Mouse (Mus musculus): ENCODE measurements around the gene Ptn. TPM values are rescaled to one million over a fixed set of nuclear protein-coding genes. Genes with fewer than 3 reads are reported as not detected.
A peak's percentile ranks its signal among the peaks of the same experiment; 100 is the strongest.
"Not testable (repeated sequence)": the region's sequence is repeated elsewhere in the genome, so short reads cannot be mapped to it uniquely, and the experiment has no call there.

The Ptn gene
- polyA plus RNA-seq, 1 experiment from 2014 or later = 244 TPM

DNA sequence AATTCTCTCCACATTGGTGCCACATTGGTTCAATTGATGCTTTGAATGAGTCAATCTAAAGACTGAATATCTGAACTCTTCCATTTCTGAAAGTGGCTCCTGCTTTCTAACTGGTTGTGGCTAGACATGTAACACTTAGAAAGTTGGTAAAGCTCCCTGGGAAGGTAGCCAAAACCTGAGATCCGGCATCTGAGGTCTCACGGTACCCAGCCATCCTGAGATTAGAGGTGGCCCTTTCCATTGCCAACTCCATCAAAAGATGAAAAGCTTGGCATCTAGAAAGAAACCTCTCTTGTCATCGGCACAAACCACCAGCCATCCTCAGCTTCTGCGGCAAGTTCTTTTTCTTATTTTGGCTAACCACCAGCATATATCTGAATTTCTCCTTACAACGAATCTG lies 70.2 kb downstream of the Ptn start:
- no peak for ATAC-seq (ENCODE audit: low FRiP score)
- Histone ChIP-seq H3K9ac (ENCODE audit: low read length) (no peak overlapping the region), H3K9me3 (ENCODE audit: control insufficient read depth, low read length) (no peaks in the 10 kb centered on the region), H3K36me3 (ENCODE audit: control insufficient read depth, insufficient read depth, low read length) (no peaks in the 10 kb centered on the region), H3K4me2 (no peak overlapping the region), H3K27me3 (ENCODE audit: control insufficient read depth, insufficient read depth, low read length) (no peaks in the 10 kb centered on the region), H3K4me1 (ENCODE audit: control insufficient read depth, insufficient read depth, low read length) (no peaks in the 10 kb centered on the region), H3K4me3 (ENCODE audit: low read depth, low read length) (no peak overlapping the region), H3K27ac (ENCODE audit: low read depth, low read length) (no peak overlapping the region)
- peak; percentile 65 for DNase-seq (ENCODE audit: low spot score, missing footprints)
- WGBS = 95% methylated on average over 5 of the region's 5 CpGs

DNA sequence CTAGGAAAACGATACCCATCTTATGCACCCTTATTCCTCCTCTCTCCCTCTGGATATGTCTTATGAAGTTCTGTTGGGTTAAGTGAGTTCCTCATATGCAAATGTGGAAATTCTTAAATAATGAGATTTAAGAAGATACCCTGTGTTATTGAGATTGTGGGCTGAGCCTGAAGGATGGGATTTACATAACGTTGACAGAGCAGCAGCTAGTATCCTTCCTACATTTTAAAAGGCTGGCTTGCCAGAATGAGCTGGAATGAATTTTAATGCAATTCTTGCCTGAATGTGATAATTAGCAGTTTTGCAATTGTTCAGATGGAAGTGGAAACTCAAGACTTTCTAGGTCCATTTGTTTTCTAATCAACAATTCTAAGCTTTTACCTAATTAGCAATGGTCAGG lies 73.3 kb downstream of the Ptn start:
- H3K27ac ChIP-seq (ENCODE audit: low read depth, low read length) = no peak overlapping the region
- no peak overlapping the region for H3K4me2 ChIP-seq
- peaks cover 4% of the 10 kb centered on the region; the same call in 1 of the 2 replicates for H3K36me3 ChIP-seq (ENCODE audit: control insufficient read depth, insufficient read depth, low read length)
- no peaks in the 10 kb centered on the region; the same call in 1 of the 2 replicates for H3K9me3 ChIP-seq (ENCODE audit: control insufficient read depth, low read length)
- 76% methylated on average over 2 of the region's 2 CpGs for WGBS
- no peaks in the 10 kb centered on the region for H3K27me3 ChIP-seq (ENCODE audit: control insufficient read depth, insufficient read depth, low read length)
- DNase-seq (ENCODE audit: low spot score, missing footprints) = no peak
- no peak overlapping the region for H3K9ac ChIP-seq (ENCODE audit: low read length)
- H3K4me1 ChIP-seq (ENCODE audit: control insufficient read depth, insufficient read depth, low read length) = no peaks in the 10 kb centered on the region
- ATAC-seq (ENCODE audit: low FRiP score) = no peak
- H3K4me3 ChIP-seq (ENCODE audit: low read depth, low read length) = no peak overlapping the region

DNA sequence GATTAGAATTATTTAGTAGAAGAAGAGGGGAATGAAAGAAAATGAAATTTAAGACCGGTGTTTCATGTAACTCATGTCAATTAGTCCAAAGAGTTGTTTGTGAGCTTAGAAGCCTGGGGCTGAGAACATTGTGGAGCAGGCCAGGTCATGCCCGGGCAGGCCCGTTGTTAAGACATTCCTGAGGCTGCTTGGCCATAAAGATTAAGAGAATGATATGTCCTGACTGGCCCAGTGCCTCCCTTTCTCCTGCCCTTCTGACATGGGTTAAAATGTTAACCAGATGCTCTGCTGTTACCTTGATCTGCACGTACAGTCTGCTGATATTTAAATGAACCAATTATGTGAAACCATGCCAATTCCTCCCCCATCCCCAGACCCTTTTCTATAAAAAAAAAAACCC lies 74.4 kb downstream of the Ptn start:
- H3K4me3 ChIP-seq (ENCODE audit: low read depth, low read length); DNase-seq (ENCODE audit: low spot score, missing footprints); H3K27ac ChIP-seq (ENCODE audit: low read depth, low read length); H3K4me1 ChIP-seq (ENCODE audit: control insufficient read depth, insufficient read depth, low read length); H3K9me3 ChIP-seq (ENCODE audit: control insufficient read depth, low read length); H3K4me2 ChIP-seq; ATAC-seq (ENCODE audit: low FRiP score); H3K9ac ChIP-seq (ENCODE audit: low read length); H3K27me3 ChIP-seq (ENCODE audit: control insufficient read depth, insufficient read depth, low read length): not testable (repeated sequence)
- peaks cover 11% of the 10 kb centered on the region for H3K36me3 ChIP-seq (ENCODE audit: control insufficient read depth, insufficient read depth, low read length)
- WGBS = 91% methylated on average over 4 of the region's 4 CpGs

DNA sequence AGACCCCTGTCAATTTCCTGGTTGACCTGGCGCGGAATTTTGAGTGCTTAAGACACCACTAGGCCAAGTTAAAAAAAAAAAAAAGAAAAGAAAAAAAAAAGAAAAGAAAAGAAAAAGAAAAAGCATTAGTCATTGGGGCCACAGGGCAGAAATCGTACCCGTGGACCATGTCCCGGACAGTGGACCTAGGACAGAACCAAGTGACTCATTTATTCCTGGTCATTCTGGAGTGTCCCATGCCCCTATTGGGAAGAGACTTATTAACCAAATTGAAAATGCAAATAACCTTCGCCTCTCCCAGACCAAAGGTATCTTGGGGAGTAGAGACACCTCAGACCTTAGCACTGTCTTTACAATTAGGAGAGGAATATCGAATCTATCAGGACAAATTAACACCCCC lies 80.2 kb downstream of the Ptn start:
- peaks cover 14% of the 10 kb centered on the region for H3K36me3 ChIP-seq (ENCODE audit: control insufficient read depth, insufficient read depth, low read length)
- not testable (repeated sequence) for H3K4me2 ChIP-seq; H3K4me1 ChIP-seq (ENCODE audit: control insufficient read depth, insufficient read depth, low read length); H3K27me3 ChIP-seq (ENCODE audit: control insufficient read depth, insufficient read depth, low read length); H3K4me3 ChIP-seq (ENCODE audit: low read depth, low read length); ATAC-seq (ENCODE audit: low FRiP score); H3K9ac ChIP-seq (ENCODE audit: low read length); H3K9me3 ChIP-seq (ENCODE audit: control insufficient read depth, low read length); H3K27ac ChIP-seq (ENCODE audit: low read depth, low read length); DNase-seq (ENCODE audit: low spot score, missing footprints)
- WGBS = 96% methylated on average over 7 of the region's 7 CpGs

DNA sequence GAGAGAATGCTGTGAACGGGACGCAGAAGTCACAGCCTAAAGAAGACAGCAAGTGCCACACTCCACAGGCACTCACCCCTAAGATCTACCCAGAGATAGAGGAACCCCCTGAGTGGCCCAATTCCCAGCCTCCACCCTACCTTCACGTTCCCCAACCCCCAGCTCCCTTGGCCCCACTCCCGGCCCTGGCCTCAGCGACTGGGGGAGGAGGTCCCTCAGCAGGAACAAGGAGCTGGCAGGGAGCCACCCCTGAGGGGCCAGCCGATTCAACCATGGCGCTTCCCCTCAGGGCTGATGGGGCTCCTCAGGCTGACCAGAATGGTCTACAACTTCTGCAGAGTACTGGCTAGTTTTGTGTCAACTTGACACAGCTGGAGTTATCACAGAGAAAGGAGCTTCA lies 81.9 kb downstream of the Ptn start:
- no peak overlapping the region for H3K27ac ChIP-seq (ENCODE audit: low read depth, low read length)
- H3K36me3 ChIP-seq (ENCODE audit: control insufficient read depth, insufficient read depth, low read length) = peaks cover 13% of the 10 kb centered on the region
- H3K4me1 ChIP-seq (ENCODE audit: control insufficient read depth, insufficient read depth, low read length) = peaks cover 3% of the 10 kb centered on the region; the same call in 1 of the 2 replicates
- peaks cover 7% of the 10 kb centered on the region for H3K9me3 ChIP-seq (ENCODE audit: control insufficient read depth, low read length)
- H3K4me3 ChIP-seq (ENCODE audit: low read depth, low read length) = no peak overlapping the region
- no peak overlapping the region for H3K9ac ChIP-seq (ENCODE audit: low read length)
- WGBS = 76% methylated on average over 7 of the region's 7 CpGs
- no peak for DNase-seq (ENCODE audit: low spot score, missing footprints)
- no peak for ATAC-seq (ENCODE audit: low FRiP score)
- no peak overlapping the region for H3K4me2 ChIP-seq
- H3K27me3 ChIP-seq (ENCODE audit: control insufficient read depth, insufficient read depth, low read length) = no peaks in the 10 kb centered on the region

DNA sequence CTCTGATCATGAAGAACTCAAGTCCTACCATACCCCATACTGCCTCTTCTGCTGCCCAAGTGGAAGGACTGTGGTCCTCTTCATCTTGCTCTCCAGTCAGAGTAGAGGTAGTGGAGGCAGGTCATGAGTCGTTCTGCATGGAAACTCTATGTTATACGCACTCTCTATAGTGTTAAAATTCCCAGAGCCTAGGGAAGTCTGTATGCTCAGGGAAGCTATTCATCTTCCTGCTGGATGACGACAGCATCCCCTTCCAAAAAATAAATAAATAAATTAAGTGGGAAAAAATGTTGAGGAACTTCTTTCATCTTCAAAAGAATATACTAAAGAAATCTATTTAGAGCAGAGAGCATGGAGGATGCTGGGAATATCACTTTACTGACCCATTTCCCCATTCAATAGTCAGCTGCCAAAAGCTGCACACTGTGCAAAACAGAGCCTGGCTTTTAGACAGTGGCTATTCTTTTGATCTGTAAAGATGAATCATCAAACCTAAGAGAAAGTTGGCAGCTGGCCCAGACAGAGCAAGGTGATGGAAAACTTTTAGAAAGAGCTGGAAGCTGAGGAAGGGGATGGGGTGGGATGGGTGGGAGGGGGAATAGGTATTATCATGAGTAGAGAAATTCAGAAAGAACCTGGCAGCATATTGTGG lies 84.4 kb downstream of the Ptn start:
- Histone ChIP-seq H3K27ac (ENCODE audit: low read depth, low read length) (no peak overlapping the region), H3K9ac (ENCODE audit: low read length) (no peak overlapping the region), H3K4me2 (no peak overlapping the region), H3K36me3 (ENCODE audit: control insufficient read depth, insufficient read depth, low read length) (peaks cover 3% of the 10 kb centered on the region; the same call in 1 of the 2 replicates), H3K4me1 (ENCODE audit: control insufficient read depth, insufficient read depth, low read length) (peaks cover 5% of the 10 kb centered on the region; the same call in 1 of the 2 replicates), H3K27me3 (ENCODE audit: control insufficient read depth, insufficient read depth, low read length) (no peaks in the 10 kb centered on the region), H3K4me3 (ENCODE audit: low read depth, low read length) (no peak overlapping the region), H3K9me3 (ENCODE audit: control insufficient read depth, low read length) (no peaks in the 10 kb centered on the region)
- 87% methylated on average over 3 of the region's 3 CpGs for whole genome bisulfite sequencing
- peak; percentile 71 for DNase-seq (ENCODE audit: low spot score, missing footprints)
- no peak for ATAC-seq (ENCODE audit: low FRiP score)

DNA sequence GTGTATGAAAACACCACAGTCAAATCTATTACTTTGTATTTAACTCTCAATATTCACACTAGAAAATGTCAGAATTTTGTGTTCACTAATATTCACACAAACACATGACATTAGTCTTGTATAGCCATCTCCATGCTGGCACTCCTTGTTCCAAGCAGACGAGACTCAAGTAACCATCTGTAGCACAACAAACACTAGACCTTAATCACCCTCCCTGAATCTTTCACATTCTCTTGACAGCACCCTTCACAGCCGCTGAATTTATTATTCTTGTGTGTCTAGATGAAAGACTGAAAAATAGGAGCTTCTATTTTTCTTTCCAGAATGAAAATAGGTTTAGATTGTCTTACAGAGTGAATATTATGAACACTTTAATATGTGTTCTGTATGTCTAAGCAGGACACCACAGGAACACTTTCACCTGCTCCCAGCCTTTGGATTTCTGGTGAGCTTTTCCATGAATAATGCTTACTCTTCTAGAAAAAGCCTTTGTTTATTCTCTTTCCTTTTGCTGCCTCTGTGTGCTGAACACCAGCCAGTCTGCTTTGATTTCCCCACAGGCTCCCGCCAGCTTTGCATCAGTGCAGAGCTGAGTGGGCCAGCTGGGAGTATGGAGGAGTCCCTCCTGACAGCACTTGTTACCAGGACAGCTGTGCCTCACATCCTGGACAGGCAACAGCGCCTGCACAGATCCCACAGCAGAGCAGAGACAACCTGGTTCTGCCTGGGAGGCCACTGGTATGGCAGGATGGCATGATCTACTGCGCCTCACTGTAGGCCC lies 87.1 kb downstream of the Ptn start:
- no peaks in the 10 kb centered on the region for H3K36me3 ChIP-seq (ENCODE audit: control insufficient read depth, insufficient read depth, low read length)
- H3K4me1 ChIP-seq (ENCODE audit: control insufficient read depth, insufficient read depth, low read length) = peaks cover 5% of the 10 kb centered on the region; the same call in 1 of the 2 replicates
- H3K27me3 ChIP-seq (ENCODE audit: control insufficient read depth, insufficient read depth, low read length) = no peaks in the 10 kb centered on the region
- WGBS = 63% methylated on average over 5 of the region's 5 CpGs
- H3K4me3 ChIP-seq (ENCODE audit: low read depth, low read length) = no peak overlapping the region
- H3K4me2 ChIP-seq = no peak overlapping the region
- ATAC-seq (ENCODE audit: low FRiP score) = peak; percentile 83
- H3K9ac ChIP-seq (ENCODE audit: low read length) = no peak overlapping the region
- DNase-seq (ENCODE audit: low spot score, missing footprints) = no peak
- peak overlapping the region; percentile 1; the same call in 1 of the 2 replicates for H3K27ac ChIP-seq (ENCODE audit: low read depth, low read length)
- no peaks in the 10 kb centered on the region for H3K9me3 ChIP-seq (ENCODE audit: control insufficient read depth, low read length)

DNA sequence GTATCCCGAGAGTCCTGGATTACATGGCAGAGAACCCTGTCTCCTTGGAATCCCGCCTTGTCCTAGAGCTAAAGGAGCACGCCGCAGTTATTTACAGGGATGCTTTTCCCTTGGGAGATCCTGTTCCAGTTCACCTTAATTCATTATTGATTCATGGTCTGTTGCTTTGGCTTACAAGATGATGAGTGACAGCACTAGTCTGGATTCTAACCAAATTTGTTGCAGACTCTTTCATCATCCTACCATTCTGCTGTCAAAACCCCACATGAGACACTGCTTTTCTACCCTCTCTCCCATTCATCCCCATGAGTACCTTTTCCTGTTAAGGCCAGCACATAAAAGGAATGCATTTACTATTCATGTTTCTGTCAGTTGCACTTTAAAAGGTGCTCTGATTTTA lies 96.7 kb downstream of the Ptn start:
- no peak overlapping the region for H3K9ac ChIP-seq (ENCODE audit: low read length)
- H3K27me3 ChIP-seq (ENCODE audit: control insufficient read depth, insufficient read depth, low read length) = no peaks in the 10 kb centered on the region
- H3K9me3 ChIP-seq (ENCODE audit: control insufficient read depth, low read length) = no peaks in the 10 kb centered on the region
- no peak overlapping the region for H3K4me2 ChIP-seq
- no peaks in the 10 kb centered on the region for H3K36me3 ChIP-seq (ENCODE audit: control insufficient read depth, insufficient read depth, low read length)
- DNase-seq (ENCODE audit: low spot score, missing footprints) (no peak), ATAC-seq (ENCODE audit: low FRiP score) (no peak)
- 89% methylated on average over 4 of the region's 4 CpGs for WGBS
- H3K4me1 ChIP-seq (ENCODE audit: control insufficient read depth, insufficient read depth, low read length) = no peaks in the 10 kb centered on the region
- no peak overlapping the region for H3K27ac ChIP-seq (ENCODE audit: low read depth, low read length)
- H3K4me3 ChIP-seq (ENCODE audit: low read depth, low read length) = no peak overlapping the region

DNA sequence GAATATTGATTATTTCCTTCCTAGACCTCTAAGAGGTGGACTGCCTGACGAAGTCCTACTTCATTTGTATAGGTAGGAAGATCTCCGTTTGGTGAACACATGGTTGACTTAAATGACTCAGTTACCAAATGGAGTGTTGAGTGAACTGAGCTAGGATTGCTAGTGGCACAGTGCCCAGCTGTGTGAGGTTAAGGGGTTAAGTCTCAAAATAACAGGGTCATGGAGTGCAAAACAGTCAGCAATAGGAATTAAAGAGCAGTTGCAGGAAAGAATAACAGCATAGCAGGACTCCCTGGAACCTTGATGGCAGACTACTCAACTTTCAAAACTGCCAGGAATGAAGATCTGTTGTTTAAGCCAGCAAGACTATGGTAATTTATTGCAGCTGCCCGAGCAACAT lies 114.5 kb downstream of the Ptn start:
- Histone ChIP-seq H3K4me2 (no peak overlapping the region), H3K9ac (ENCODE audit: low read length) (no peak overlapping the region), H3K27me3 (ENCODE audit: control insufficient read depth, insufficient read depth, low read length) (no peaks in the 10 kb centered on the region), H3K9me3 (ENCODE audit: control insufficient read depth, low read length) (no peaks in the 10 kb centered on the region), H3K27ac (ENCODE audit: low read depth, low read length) (no peak overlapping the region), H3K4me1 (ENCODE audit: control insufficient read depth, insufficient read depth, low read length) (0 out of 2 replicates have a peak, but pooled peaks cover 3% of the 10 kb centered on the region), H3K4me3 (ENCODE audit: low read depth, low read length) (no peak overlapping the region), H3K36me3 (ENCODE audit: control insufficient read depth, insufficient read depth, low read length) (no peaks in the 10 kb centered on the region)
- ATAC-seq (ENCODE audit: low FRiP score) (no peak), DNase-seq (ENCODE audit: low spot score, missing footprints) (no peak)
- WGBS = 54% methylated on average over 3 of the region's 3 CpGs
